Mouse (Mus musculus): ENCODE data around the gene Znhit1.
"Not testable (repeated sequence)": the region's sequence is repeated elsewhere in the genome, so short reads cannot be mapped to it uniquely, and the experiment has no call there.

The Znhit1 gene

GRCm38 (mm10) chr5:136952153-136952552 is 35.7 kb downstream of the Znhit1 start:
- no peak for DNase-seq (ENCODE audit: low spot score)

GRCm38 (mm10) chr5:136950521-136950920 is 37.3 kb downstream of the Znhit1 start:
- DNase-seq (ENCODE audit: low spot score) = no peak

- not testable (repeated sequence) for DNase-seq (ENCODE audit: low spot score)
Observed at GRCm38 (mm10) chr5:136949551-136950336, 38.1 kb downstream of the Znhit1 start.

- DNase-seq (ENCODE audit: low spot score) = no peak
Observed at GRCm38 (mm10) chr5:136947874-136948273, 39.9 kb downstream of the Znhit1 start.

GRCm38 (mm10) chr5:136945084-136945483 is 42.7 kb downstream of the Znhit1 start:
- no peak for DNase-seq (ENCODE audit: low spot score)

- DNase-seq (ENCODE audit: low spot score) = no peak
Observed at GRCm38 (mm10) chr5:136943382-136943781, 44.4 kb downstream of the Znhit1 start.

GRCm38 (mm10) chr5:136942781-136943180 is 45.0 kb downstream of the Znhit1 start:
- DNase-seq (ENCODE audit: low spot score) = no peak

GRCm38 (mm10) chr5:136940845-136941560 is 46.8 kb downstream of the Znhit1 start:
- no peak for DNase-seq (ENCODE audit: low spot score)

- not testable (repeated sequence) for DNase-seq (ENCODE audit: low spot score)
Observed at GRCm38 (mm10) chr5:136940029-136940428, 47.8 kb downstream of the Znhit1 start.

- no peak for DNase-seq (ENCODE audit: low spot score)
Observed at GRCm38 (mm10) chr5:136939284-136939683, 48.5 kb downstream of the Znhit1 start.

GRCm38 (mm10) chr5:136937621-136938020 is 50.2 kb downstream of the Znhit1 start:
- peak; percentile 20 for DNase-seq (ENCODE audit: low spot score)

- DNase-seq (ENCODE audit: low spot score) = no peak
Observed at GRCm38 (mm10) chr5:136936750-136937149, 51.1 kb downstream of the Znhit1 start.

- no peak for DNase-seq (ENCODE audit: low spot score)
Observed at GRCm38 (mm10) chr5:136935905-136936695, 51.7 kb downstream of the Znhit1 start.

GRCm38 (mm10) chr5:136933930-136934329 is 53.9 kb downstream of the Znhit1 start:
- no peak for DNase-seq (ENCODE audit: low spot score)

- no peak for DNase-seq (ENCODE audit: low spot score)
Observed at GRCm38 (mm10) chr5:136932956-136933355, 54.9 kb downstream of the Znhit1 start.
